Mouse (Mus musculus): ENCODE measurements at regions not wholly inside any gene's neighbourhood (a gene's known extent, or its start where the extent isn't known, plus 50 kb on each side); places are given as distances from the start of the nearest gene placed in this dataset.

GRCm38 (mm10) chr10:111094405-111094804 lies 70.1 kb upstream of the Osbpl8 start:
- Histone ChIP-seq H3K27ac (ENCODE audit: insufficient read depth, low read length) (no peak overlapping the region), H3K27me3 (ENCODE audit: control insufficient read depth, insufficient read depth, low read length) (no peaks in the 10 kb centered on the region), H3K36me3 (ENCODE audit: control insufficient read depth, insufficient read depth, low read length) (no peaks in the 10 kb centered on the region), H3K4me1 (ENCODE audit: control insufficient read depth, insufficient read depth, insufficient read length) (no peaks in the 10 kb centered on the region), H3K4me3 (ENCODE audit: extremely low read depth, insufficient read depth, insufficient read length) (no peak overlapping the region)
- TF ChIP-seq CTCF (IDR thresholded peaks at IDR 0.05; ENCODE audit: extremely low read depth, insufficient read depth, insufficient read length, insufficient replicate concordance): no peak
- no peak for TF ChIP-seq POLR2A (IDR thresholded peaks at IDR 0.05; ENCODE audit: low read depth, low read length)
- 75% methylated on average over 9 of the region's 9 CpGs for WGBS
- no peak for DNase-seq (ENCODE audit: low read depth in 1 of 2, low spot score in 2 of 2)

- Histone ChIP-seq H3K27ac (ENCODE audit: insufficient read depth, low read length) (no peak overlapping the region), H3K4me1 (ENCODE audit: control insufficient read depth, insufficient read depth, insufficient read length) (no peaks in the 10 kb centered on the region), H3K4me3 (ENCODE audit: extremely low read depth, insufficient read depth, insufficient read length) (no peak overlapping the region), H3K36me3 (ENCODE audit: control insufficient read depth, insufficient read depth, low read length) (no peaks in the 10 kb centered on the region), H3K27me3 (ENCODE audit: control insufficient read depth, insufficient read depth, low read length) (no peaks in the 10 kb centered on the region)
- DNase-seq (ENCODE audit: low read depth in 1 of 2, low spot score in 2 of 2): no peak
- TF ChIP-seq POLR2A (IDR thresholded peaks at IDR 0.05; ENCODE audit: low read depth, low read length) (no peak), CTCF (IDR thresholded peaks at IDR 0.05; ENCODE audit: extremely low read depth, insufficient read depth, insufficient read length, insufficient replicate concordance) (no peak)
- 55% methylated on average over 5 of the region's 5 CpGs for WGBS
Measured at GRCm38 (mm10) chr10:111089382-111089781, 75.2 kb upstream of the Osbpl8 start.

- TF ChIP-seq POLR2A (IDR thresholded peaks at IDR 0.05; ENCODE audit: low read depth, low read length) (no peak), CTCF (IDR thresholded peaks at IDR 0.05; ENCODE audit: extremely low read depth, insufficient read depth, insufficient read length, insufficient replicate concordance) (no peak)
- Histone ChIP-seq H3K27me3 (ENCODE audit: control insufficient read depth, insufficient read depth, low read length) (no peaks in the 10 kb centered on the region), H3K27ac (ENCODE audit: insufficient read depth, low read length) (no peak overlapping the region), H3K4me1 (ENCODE audit: control insufficient read depth, insufficient read depth, insufficient read length) (no peaks in the 10 kb centered on the region), H3K4me3 (ENCODE audit: extremely low read depth, insufficient read depth, insufficient read length) (no peak overlapping the region), H3K36me3 (ENCODE audit: control insufficient read depth, insufficient read depth, low read length) (no peaks in the 10 kb centered on the region)
- 67% methylated on average over 8 of the region's 8 CpGs for WGBS
- no peak for DNase-seq (ENCODE audit: low read depth in 1 of 2, low spot score in 2 of 2)
Measured at GRCm38 (mm10) chr10:111085561-111085960, 75.6 kb upstream of the Zdhhc17 start.

- no peak for DNase-seq (ENCODE audit: low read depth in 1 of 2, low spot score in 2 of 2)
- Histone ChIP-seq H3K27ac (ENCODE audit: insufficient read depth, low read length) (no peak overlapping the region), H3K4me1 (ENCODE audit: control insufficient read depth, insufficient read depth, insufficient read length) (no peaks in the 10 kb centered on the region), H3K27me3 (ENCODE audit: control insufficient read depth, insufficient read depth, low read length) (no peaks in the 10 kb centered on the region), H3K4me3 (ENCODE audit: extremely low read depth, insufficient read depth, insufficient read length) (no peak overlapping the region), H3K36me3 (ENCODE audit: control insufficient read depth, insufficient read depth, low read length) (no peaks in the 10 kb centered on the region)
- TF ChIP-seq POLR2A (IDR thresholded peaks at IDR 0.05; ENCODE audit: low read depth, low read length) (no peak), CTCF (IDR thresholded peaks at IDR 0.05; ENCODE audit: extremely low read depth, insufficient read depth, insufficient read length, insufficient replicate concordance) (no peak)
- WGBS: 79% methylated on average over 4 of the region's 4 CpGs
Measured at GRCm38 (mm10) chr10:111084267-111084780, 74.4 kb upstream of the Zdhhc17 start.

GRCm38 (mm10) chr10:111083861-111084260 lies 73.9 kb upstream of the Zdhhc17 start:
- no peak for DNase-seq (ENCODE audit: low read depth in 1 of 2, low spot score in 2 of 2)
- Histone ChIP-seq H3K27me3 (ENCODE audit: control insufficient read depth, insufficient read depth, low read length) (no peaks in the 10 kb centered on the region), H3K4me3 (ENCODE audit: extremely low read depth, insufficient read depth, insufficient read length) (no peak overlapping the region), H3K4me1 (ENCODE audit: control insufficient read depth, insufficient read depth, insufficient read length) (no peaks in the 10 kb centered on the region), H3K36me3 (ENCODE audit: control insufficient read depth, insufficient read depth, low read length) (no peaks in the 10 kb centered on the region), H3K27ac (ENCODE audit: insufficient read depth, low read length) (no peak overlapping the region)
- TF ChIP-seq POLR2A (IDR thresholded peaks at IDR 0.05; ENCODE audit: low read depth, low read length) (no peak), CTCF (IDR thresholded peaks at IDR 0.05; ENCODE audit: extremely low read depth, insufficient read depth, insufficient read length, insufficient replicate concordance) (no peak)
- 79% methylated on average over 2 of the region's 2 CpGs for WGBS

- DNase-seq (ENCODE audit: low read depth in 1 of 2, low spot score in 2 of 2): no peak
- H3K36me3 ChIP-seq (ENCODE audit: control insufficient read depth, insufficient read depth, low read length): no peaks in the 10 kb centered on the region
- H3K27ac ChIP-seq (ENCODE audit: insufficient read depth, low read length): no peak overlapping the region
- no peak overlapping the region for H3K4me3 ChIP-seq (ENCODE audit: extremely low read depth, insufficient read depth, insufficient read length)
- H3K27me3 ChIP-seq (ENCODE audit: control insufficient read depth, insufficient read depth, low read length): no peaks in the 10 kb centered on the region
- TF ChIP-seq POLR2A (IDR thresholded peaks at IDR 0.05; ENCODE audit: low read depth, low read length) (no peak), CTCF (IDR thresholded peaks at IDR 0.05; ENCODE audit: extremely low read depth, insufficient read depth, insufficient read length, insufficient replicate concordance) (no peak)
- 29% methylated on average over 4 of the region's 4 CpGs for WGBS
- H3K4me1 ChIP-seq (ENCODE audit: control insufficient read depth, insufficient read depth, insufficient read length): no peaks in the 10 kb centered on the region
Measured at GRCm38 (mm10) chr10:111083338-111083737, 73.4 kb upstream of the Zdhhc17 start.

GRCm38 (mm10) chr10:111080322-111080721 lies 70.4 kb upstream of the Zdhhc17 start:
- Histone ChIP-seq H3K36me3 (ENCODE audit: control insufficient read depth, insufficient read depth, low read length) (no peaks in the 10 kb centered on the region), H3K4me3 (ENCODE audit: extremely low read depth, insufficient read depth, insufficient read length) (no peak overlapping the region), H3K27ac (ENCODE audit: insufficient read depth, low read length) (no peak overlapping the region), H3K27me3 (ENCODE audit: control insufficient read depth, insufficient read depth, low read length) (no peaks in the 10 kb centered on the region), H3K4me1 (ENCODE audit: control insufficient read depth, insufficient read depth, insufficient read length) (no peaks in the 10 kb centered on the region)
- WGBS: 91% methylated on average over 10 of the region's 10 CpGs
- TF ChIP-seq POLR2A (IDR thresholded peaks at IDR 0.05; ENCODE audit: low read depth, low read length) (no peak), CTCF (IDR thresholded peaks at IDR 0.05; ENCODE audit: extremely low read depth, insufficient read depth, insufficient read length, insufficient replicate concordance) (no peak)
- no peak for DNase-seq (ENCODE audit: low read depth in 1 of 2, low spot score in 2 of 2)
